Mouse (Mus musculus): ENCODE measurements around the gene Gtf2ird1. TPM values are rescaled to one million over a fixed set of nuclear protein-coding genes. Genes with fewer than 3 reads are reported as not detected.

The Gtf2ird1 gene
- total and polyA plus RNA-seq, 3 experiments, result 12.8 to 39.0 (median 13.1) TPM

DNA sequence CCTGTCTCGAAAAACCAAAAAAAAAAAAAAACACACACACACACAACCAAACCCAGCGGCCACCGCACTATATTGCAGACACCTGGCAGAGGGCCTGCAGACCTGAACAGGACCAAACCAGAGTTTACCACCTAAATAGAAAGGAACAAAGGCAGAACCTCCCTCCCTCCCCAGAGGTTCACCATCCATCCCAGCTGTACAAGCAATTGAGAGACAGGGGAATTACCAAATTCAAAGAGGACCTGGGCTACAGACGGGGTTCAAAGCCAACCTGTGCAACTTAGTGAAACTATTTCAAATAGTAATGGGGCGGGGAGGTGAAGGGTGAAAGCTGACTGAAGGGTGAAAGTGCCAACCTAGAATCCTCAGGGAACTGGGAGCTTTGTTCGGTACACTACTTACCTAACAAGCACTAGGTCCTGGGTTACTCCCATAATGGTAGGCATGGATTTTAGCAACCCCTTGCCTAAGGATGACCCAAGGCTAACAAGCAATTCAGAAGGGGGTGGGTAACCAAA is 144.6 kb downstream of the Gtf2ird1 start:
- peaks cover 9 to 43% of the 10 kb centered on the region in 2 experiments for H3K36me3 ChIP-seq (replicated peaks in 1 of 2; ENCODE audit: control insufficient read depth in 1 of 2, insufficient read depth in 1 of 2, low read length in 1 of 2)
- no peaks in the 10 kb centered on the region for H3K9me3 ChIP-seq (replicated peaks; ENCODE audit: low read length)
- peaks cover 6 to 34% of the 10 kb centered on the region in 2 experiments; a peak in 3 of 4 replicates for H3K4me1 ChIP-seq (ENCODE audit: control insufficient read depth in 1 of 2, insufficient read depth in 2 of 2)
- in situ Hi-C loops (cut with MboI; ENCODE audit: low pct_ligation_motif_present, low pct_unique_long_range_greater_than_20kb, low sequenced_read_pairs), result no loop called here
- H3K79me2 ChIP-seq (replicated peaks; ENCODE audit: control insufficient read depth, extremely low read depth, insufficient read depth, poor library complexity, severe bottlenecking), result peaks cover 48% of the 10 kb centered on the region
- no peak overlapping the region for H3K27ac ChIP-seq (ENCODE audit: insufficient read depth, low read depth)
- peak overlapping the region; percentile 78 for H3K4me2 ChIP-seq (ENCODE audit: insufficient read depth, low read depth, poor library complexity, severe bottlenecking)
- H3K9ac ChIP-seq (ENCODE audit: insufficient read depth, low read depth), result peak overlapping the region; percentile 21; the same call in 1 of the 2 replicates
- dilution Hi-C loops (cut with MboI; ENCODE audit: extremely low pct_ligation_motif_present, extremely low pct_unique_long_range_greater_than_20kb, low sequenced_read_pairs), result no loop called here
- peak; percentile 62 for DNase-seq (ENCODE audit: extremely low read depth)
- peak; percentile 42; the same call in 1 of the 2 replicates for TF ChIP-seq TCF12 (IDR thresholded peaks at IDR 0.05; ENCODE audit: low read depth, low read length)
- 0 out of 2 replicates have a peak, but pooled peaks have one; percentile 15 for TF ChIP-seq ETS1 (conservative IDR thresholded peaks at IDR 0.05; ENCODE audit: low read depth, low read length)
- no peak for TF ChIP-seq UBTF (IDR thresholded peaks at IDR 0.05; ENCODE audit: low read depth, low read length)
- peak; percentile 68; the same call in 1 of the 2 replicates for TF ChIP-seq ZNF384 (IDR thresholded peaks at IDR 0.05; ENCODE audit: low read depth, low read length)
- no peak for TF ChIP-seq CHD1 (IDR thresholded peaks at IDR 0.05; ENCODE audit: low read depth, low read length)
- peak overlapping the region in 2 of 3 experiments; percentile 21 to 78 for H3K4me3 ChIP-seq (replicated peaks in 1 of 3; ENCODE audit: low read depth in 2 of 3, low read length in 2 of 3, poor library complexity in 1 of 3)
- peaks cover 2% of the 10 kb centered on the region for H3K27me3 ChIP-seq (replicated peaks)

DNA sequence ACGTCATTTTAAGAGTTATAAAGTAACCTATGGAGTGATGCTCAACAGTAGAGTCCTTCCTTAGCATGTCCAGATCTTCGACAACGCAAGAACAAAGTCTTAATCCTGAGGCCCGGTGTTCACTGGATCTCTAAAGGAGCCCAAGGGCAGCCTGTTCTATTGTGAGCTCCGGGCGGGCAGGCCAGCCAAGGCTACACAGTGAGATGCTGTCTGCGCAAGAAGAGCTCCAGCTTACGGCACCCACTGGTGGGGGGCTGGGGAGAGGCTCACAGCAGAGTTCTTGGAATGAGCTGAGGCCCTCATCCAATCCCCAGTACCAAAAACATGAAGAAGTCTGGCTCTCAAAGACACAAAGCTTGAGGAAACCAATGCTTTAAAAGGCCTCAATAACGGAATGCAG is 146.3 kb downstream of the Gtf2ird1 start:
- Histone ChIP-seq H3K4me2 (ENCODE audit: insufficient read depth, low read depth, poor library complexity, severe bottlenecking) (no peak overlapping the region), H3K4me1 (ENCODE audit: control insufficient read depth in 1 of 2, insufficient read depth in 2 of 2) (peaks cover 6 to 28% of the 10 kb centered on the region in 2 experiments; a peak in 3 of 4 replicates), H3K36me3 (replicated peaks in 1 of 2; ENCODE audit: control insufficient read depth in 1 of 2, insufficient read depth in 1 of 2, low read length in 1 of 2) (peaks cover 12 to 54% of the 10 kb centered on the region in 2 experiments), H3K79me2 (replicated peaks; ENCODE audit: control insufficient read depth, extremely low read depth, insufficient read depth, poor library complexity, severe bottlenecking) (peaks cover 49% of the 10 kb centered on the region), H3K9me3 (replicated peaks; ENCODE audit: low read length) (no peaks in the 10 kb centered on the region), H3K4me3 (replicated peaks in 1 of 3; ENCODE audit: low read depth in 2 of 3, low read length in 2 of 3, poor library complexity in 1 of 3) (no peak overlapping the region), H3K27me3 (replicated peaks) (no peaks in the 10 kb centered on the region), H3K27ac (ENCODE audit: insufficient read depth, low read depth) (no peak overlapping the region), H3K9ac (ENCODE audit: insufficient read depth, low read depth) (no peak overlapping the region)
- TF ChIP-seq TBP (conservative IDR thresholded peaks at IDR 0.05; ENCODE audit: low read depth, low read length) (no peak), UBTF (IDR thresholded peaks at IDR 0.05; ENCODE audit: low read depth, low read length) (no peak), JUN (IDR thresholded peaks at IDR 0.05; ENCODE audit: insufficient read depth, low read depth, low read length) (no peak), RAD21 (IDR thresholded peaks at IDR 0.05; ENCODE audit: low read depth, low read length) (no peak), MAFK (IDR thresholded peaks at IDR 0.05; ENCODE audit: insufficient replicate concordance, low read length) (no peak)
- dilution Hi-C loops (cut with MboI; ENCODE audit: extremely low pct_ligation_motif_present, extremely low pct_unique_long_range_greater_than_20kb, low sequenced_read_pairs) (no loop called here), in situ Hi-C loops (cut with MboI; ENCODE audit: low pct_ligation_motif_present, low pct_unique_long_range_greater_than_20kb, low sequenced_read_pairs) (no loop called here)
- DNase-seq (ENCODE audit: extremely low read depth), result no peak

DNA sequence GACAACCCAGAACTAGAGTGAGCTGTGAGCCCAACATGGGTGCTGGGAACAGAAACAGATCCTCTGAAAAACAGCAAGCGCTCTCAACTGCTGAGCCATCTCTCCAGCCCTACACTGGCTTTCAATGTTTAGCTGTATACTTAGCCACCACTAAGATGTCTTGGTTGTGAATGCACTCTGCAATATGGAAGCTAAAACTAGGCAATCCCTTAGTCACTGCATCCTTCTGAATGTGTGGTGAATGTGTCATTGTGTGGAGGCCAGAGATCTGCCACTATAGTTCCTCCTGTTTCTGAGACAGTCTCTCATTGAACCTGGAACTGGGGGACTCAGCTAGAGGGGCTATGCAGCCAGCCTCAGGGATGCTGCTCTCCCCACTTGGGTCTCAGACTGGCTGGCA is 147.2 kb downstream of the Gtf2ird1 start:
- H3K36me3 ChIP-seq (replicated peaks in 1 of 2; ENCODE audit: control insufficient read depth in 1 of 2, insufficient read depth in 1 of 2, low read length in 1 of 2), result peaks cover 18 to 60% of the 10 kb centered on the region in 2 experiments

More for the DNA sequence above, 147.2 kb downstream of the Gtf2ird1 start:
- dilution Hi-C loops (cut with MboI; ENCODE audit: extremely low pct_ligation_motif_present, extremely low pct_unique_long_range_greater_than_20kb, low sequenced_read_pairs), result no loop called here
- in situ Hi-C loops (cut with MboI; ENCODE audit: low pct_ligation_motif_present, low pct_unique_long_range_greater_than_20kb, low sequenced_read_pairs), result no loop called here
- H3K9ac ChIP-seq (ENCODE audit: insufficient read depth, low read depth), result no peak overlapping the region
- H3K27me3 ChIP-seq (replicated peaks), result no peaks in the 10 kb centered on the region
- H3K4me2 ChIP-seq (ENCODE audit: insufficient read depth, low read depth, poor library complexity, severe bottlenecking), result no peak overlapping the region
- peaks cover 49% of the 10 kb centered on the region for H3K79me2 ChIP-seq (replicated peaks; ENCODE audit: control insufficient read depth, extremely low read depth, insufficient read depth, poor library complexity, severe bottlenecking)
- H3K27ac ChIP-seq (ENCODE audit: insufficient read depth, low read depth), result no peak overlapping the region
- peaks cover 6 to 33% of the 10 kb centered on the region in 2 experiments; a peak in 3 of 4 replicates for H3K4me1 ChIP-seq (ENCODE audit: control insufficient read depth in 1 of 2, insufficient read depth in 2 of 2)
- DNase-seq (ENCODE audit: extremely low read depth), result no peak
- no peak for TF ChIP-seq TCF12 (IDR thresholded peaks at IDR 0.05; ENCODE audit: low read depth, low read length)
- TF ChIP-seq RCOR1 (conservative IDR thresholded peaks at IDR 0.05; ENCODE audit: low read depth, low read length), result no peak
- no peak for TF ChIP-seq PAX5 (IDR thresholded peaks at IDR 0.05; ENCODE audit: low read length)
- TF ChIP-seq IRF4 (IDR thresholded peaks at IDR 0.05; ENCODE audit: low read depth, low read length), result no peak
- TF ChIP-seq ZMIZ1 (IDR thresholded peaks at IDR 0.05; ENCODE audit: low read depth, low read length), result no peak
- TF ChIP-seq SMC3 (IDR thresholded peaks at IDR 0.05; ENCODE audit: low read depth, low read length), result no peak
- no peak for TF ChIP-seq ETS1 (conservative IDR thresholded peaks at IDR 0.05; ENCODE audit: low read depth, low read length)
- TF ChIP-seq POLR2A (IDR thresholded peaks at IDR 0.05; ENCODE audit: low read depth, low read length), result no peak
- TF ChIP-seq JUND (conservative IDR thresholded peaks at IDR 0.05; ENCODE audit: low read depth, low read length), result no peak
- no peak for TF ChIP-seq USF1 (IDR thresholded peaks at IDR 0.05; ENCODE audit: low read depth, low read length)
- no peaks in the 10 kb centered on the region for H3K9me3 ChIP-seq (replicated peaks; ENCODE audit: low read length)
- H3K4me3 ChIP-seq (replicated peaks in 1 of 3; ENCODE audit: low read depth in 2 of 3, low read length in 2 of 3, poor library complexity in 1 of 3), result no peak overlapping the region

Measured in CH12.LX (cell line).